Mouse (Mus musculus): ENCODE data around the gene Mdfic. TPM values are rescaled to one million over a fixed set of nuclear protein-coding genes. Genes with fewer than 3 reads are reported as not detected.

Mdfic gene
- polyA plus RNA-seq, 1 experiment, result 5.4 TPM

DNA sequence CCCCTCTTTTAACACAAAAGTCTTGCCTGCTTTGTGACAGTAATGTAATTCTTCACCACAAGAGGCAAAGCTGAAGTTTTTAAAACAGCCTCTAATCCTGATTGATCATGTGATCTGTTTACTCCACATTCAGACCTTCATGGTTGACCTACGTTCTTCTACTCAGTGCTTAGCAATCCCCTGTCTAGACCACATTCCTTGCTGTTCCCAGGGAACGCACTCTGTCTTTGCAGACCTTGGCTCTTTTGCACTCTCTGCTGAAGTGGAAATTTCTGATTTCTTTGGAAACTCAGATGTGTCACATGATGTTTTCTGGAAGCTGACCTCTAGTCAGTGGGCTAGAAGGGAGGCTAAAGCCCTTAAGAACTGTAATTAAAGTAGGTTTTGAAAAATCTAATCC lies 109.4 kb downstream of the Mdfic start:
- TF ChIP-seq POLR2A (IDR thresholded peaks at IDR 0.05; ENCODE audit: insufficient read depth, low read length) (no peak), CTCF (IDR thresholded peaks at IDR 0.05; ENCODE audit: low read depth, low read length) (no peak), EP300 (IDR thresholded peaks at IDR 0.05; ENCODE audit: insufficient read depth, low read depth, low read length) (no peak)
- H3K9me3 ChIP-seq (replicated peaks; ENCODE audit: control insufficient read depth, insufficient read depth, low read length, poor library complexity, severe bottlenecking), result no peaks in the 10 kb centered on the region
- no peaks in the 10 kb centered on the region for H3K36me3 ChIP-seq (ENCODE audit: control insufficient read depth, insufficient read depth, low read length, poor library complexity, severe bottlenecking)

GRCm38 (mm10) chr6:15830651-15831050 lies 110.2 kb downstream of the Mdfic start:
- Histone ChIP-seq H3K27me3 (ENCODE audit: control insufficient read depth, insufficient read depth, low read length, poor library complexity, severe bottlenecking) (no peaks in the 10 kb centered on the region), H3K9me3 (replicated peaks; ENCODE audit: control insufficient read depth, insufficient read depth, low read length, poor library complexity, severe bottlenecking) (no peaks in the 10 kb centered on the region), H3K27ac (ENCODE audit: insufficient read depth, low read length) (no peak overlapping the region), H3K4me3 (ENCODE audit: low read depth, low read length) (no peak overlapping the region), H3K9ac (ENCODE audit: low read depth, poor library complexity, severe bottlenecking) (no peak overlapping the region), H3K36me3 (ENCODE audit: control insufficient read depth, insufficient read depth, low read length, poor library complexity, severe bottlenecking) (no peaks in the 10 kb centered on the region), H3K4me1 (ENCODE audit: control insufficient read depth, insufficient read depth, low read length) (no peaks in the 10 kb centered on the region)
- TF ChIP-seq CTCF (IDR thresholded peaks at IDR 0.05; ENCODE audit: low read depth, low read length) (no peak), EP300 (IDR thresholded peaks at IDR 0.05; ENCODE audit: insufficient read depth, low read depth, low read length) (no peak), POLR2A (IDR thresholded peaks at IDR 0.05; ENCODE audit: insufficient read depth, low read length) (no peak)

More for the DNA sequence above, 109.4 kb downstream of the Mdfic start:
- H3K27ac ChIP-seq (ENCODE audit: insufficient read depth, low read length), result no peak overlapping the region
- H3K4me3 ChIP-seq (ENCODE audit: low read depth, low read length), result no peak overlapping the region
- H3K9ac ChIP-seq (ENCODE audit: low read depth, poor library complexity, severe bottlenecking), result no peak overlapping the region
- H3K4me1 ChIP-seq (ENCODE audit: control insufficient read depth, insufficient read depth, low read length), result no peaks in the 10 kb centered on the region
- H3K27me3 ChIP-seq (ENCODE audit: control insufficient read depth, insufficient read depth, low read length, poor library complexity, severe bottlenecking), result no peaks in the 10 kb centered on the region

DNA sequence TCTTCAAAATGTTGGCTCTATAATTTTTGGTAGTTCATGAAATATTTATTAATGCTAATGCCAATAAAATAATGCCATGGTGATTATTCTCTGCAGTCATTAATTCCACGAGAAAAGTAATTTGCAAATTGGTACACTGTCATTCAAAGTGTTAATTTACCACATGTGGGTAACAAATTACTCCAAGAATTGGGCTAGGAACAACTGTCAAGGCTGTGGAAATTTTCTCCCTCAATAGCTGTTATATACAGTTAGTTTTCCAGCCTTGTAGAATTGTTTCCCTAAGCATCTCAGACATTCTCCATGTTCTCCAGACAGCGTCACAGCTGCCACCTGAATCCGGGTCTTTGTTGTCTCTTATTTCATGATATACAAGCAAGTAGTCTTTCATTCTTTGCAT lies 117.2 kb downstream of the Mdfic start:
- no peak for TF ChIP-seq CTCF (IDR thresholded peaks at IDR 0.05; ENCODE audit: low read depth, low read length)
- TF ChIP-seq EP300 (IDR thresholded peaks at IDR 0.05; ENCODE audit: insufficient read depth, low read depth, low read length), result no peak
- no peak for TF ChIP-seq POLR2A (IDR thresholded peaks at IDR 0.05; ENCODE audit: insufficient read depth, low read length)
- H3K27ac ChIP-seq (ENCODE audit: insufficient read depth, low read length), result no peak overlapping the region
- no peak overlapping the region for H3K9ac ChIP-seq (ENCODE audit: low read depth, poor library complexity, severe bottlenecking)
- no peak overlapping the region for H3K4me3 ChIP-seq (ENCODE audit: low read depth, low read length)
- no peaks in the 10 kb centered on the region for H3K4me1 ChIP-seq (ENCODE audit: control insufficient read depth, insufficient read depth, low read length)
- no peaks in the 10 kb centered on the region for H3K36me3 ChIP-seq (ENCODE audit: control insufficient read depth, insufficient read depth, low read length, poor library complexity, severe bottlenecking)
- no peaks in the 10 kb centered on the region for H3K27me3 ChIP-seq (ENCODE audit: control insufficient read depth, insufficient read depth, low read length, poor library complexity, severe bottlenecking)
- no peaks in the 10 kb centered on the region for H3K9me3 ChIP-seq (replicated peaks; ENCODE audit: control insufficient read depth, insufficient read depth, low read length, poor library complexity, severe bottlenecking)

DNA sequence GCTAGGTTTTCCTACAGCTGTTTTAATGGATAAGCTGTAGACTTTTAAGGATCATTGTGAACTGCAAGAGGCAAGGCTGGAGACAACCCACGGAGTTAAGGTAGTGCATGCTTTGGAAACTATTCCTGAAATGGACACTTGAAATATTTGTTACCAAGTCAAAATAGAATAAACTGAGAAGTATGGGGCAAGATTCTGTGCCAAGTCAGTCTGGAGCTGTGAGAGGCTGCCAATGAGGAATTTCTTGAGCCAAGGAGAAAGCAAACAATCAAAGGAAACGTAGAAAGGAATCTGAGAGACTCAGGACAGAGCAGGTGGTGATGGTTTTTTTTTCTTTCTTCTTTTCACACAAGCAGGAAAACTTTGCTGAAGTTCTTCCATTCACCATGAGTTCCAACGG lies 119.4 kb downstream of the Mdfic start:
- no peaks in the 10 kb centered on the region for H3K36me3 ChIP-seq (ENCODE audit: control insufficient read depth, insufficient read depth, low read length, poor library complexity, severe bottlenecking)
- H3K27ac ChIP-seq (ENCODE audit: insufficient read depth, low read length), result no peak overlapping the region
- H3K9ac ChIP-seq (ENCODE audit: low read depth, poor library complexity, severe bottlenecking), result no peak overlapping the region
- no peaks in the 10 kb centered on the region for H3K4me1 ChIP-seq (ENCODE audit: control insufficient read depth, insufficient read depth, low read length)
- H3K4me3 ChIP-seq (ENCODE audit: low read depth, low read length), result no peak overlapping the region
- TF ChIP-seq CTCF (IDR thresholded peaks at IDR 0.05; ENCODE audit: low read depth, low read length) (no peak), EP300 (IDR thresholded peaks at IDR 0.05; ENCODE audit: insufficient read depth, low read depth, low read length) (no peak), POLR2A (IDR thresholded peaks at IDR 0.05; ENCODE audit: insufficient read depth, low read length) (no peak)
- H3K27me3 ChIP-seq (ENCODE audit: control insufficient read depth, insufficient read depth, low read length, poor library complexity, severe bottlenecking), result no peaks in the 10 kb centered on the region
- no peaks in the 10 kb centered on the region for H3K9me3 ChIP-seq (replicated peaks; ENCODE audit: control insufficient read depth, insufficient read depth, low read length, poor library complexity, severe bottlenecking)

DNA sequence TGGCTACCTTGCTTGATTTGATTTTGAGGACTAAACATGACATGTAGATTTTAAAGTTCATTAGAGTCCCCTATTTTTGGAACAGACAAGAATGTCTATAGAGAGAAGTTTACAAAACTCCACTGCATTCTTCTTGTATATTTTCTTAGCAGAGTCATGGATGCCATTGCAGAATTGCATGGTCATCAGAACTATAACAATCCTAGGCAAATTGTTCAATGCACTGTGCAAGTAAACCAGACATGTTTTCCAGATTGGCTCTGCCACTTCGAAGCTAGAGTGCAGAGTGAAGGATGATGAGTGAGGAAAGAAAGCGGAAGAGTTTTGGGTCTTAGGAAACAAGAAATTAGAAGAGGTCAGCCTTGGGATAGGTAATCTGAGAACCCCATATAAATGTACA lies 120.0 kb downstream of the Mdfic start:
- no peaks in the 10 kb centered on the region for H3K4me1 ChIP-seq (ENCODE audit: control insufficient read depth, insufficient read depth, low read length)
- no peaks in the 10 kb centered on the region for H3K9me3 ChIP-seq (replicated peaks; ENCODE audit: control insufficient read depth, insufficient read depth, low read length, poor library complexity, severe bottlenecking)
- H3K9ac ChIP-seq (ENCODE audit: low read depth, poor library complexity, severe bottlenecking), result no peak overlapping the region
- TF ChIP-seq EP300 (IDR thresholded peaks at IDR 0.05; ENCODE audit: insufficient read depth, low read depth, low read length) (no peak), CTCF (IDR thresholded peaks at IDR 0.05; ENCODE audit: low read depth, low read length) (no peak), POLR2A (IDR thresholded peaks at IDR 0.05; ENCODE audit: insufficient read depth, low read length) (no peak)
- no peaks in the 10 kb centered on the region for H3K27me3 ChIP-seq (ENCODE audit: control insufficient read depth, insufficient read depth, low read length, poor library complexity, severe bottlenecking)
- H3K36me3 ChIP-seq (ENCODE audit: control insufficient read depth, insufficient read depth, low read length, poor library complexity, severe bottlenecking), result no peaks in the 10 kb centered on the region
- no peak overlapping the region for H3K27ac ChIP-seq (ENCODE audit: insufficient read depth, low read length)
- H3K4me3 ChIP-seq (ENCODE audit: low read depth, low read length), result no peak overlapping the region

GRCm38 (mm10) chr6:15841476-15842209 lies 121.2 kb downstream of the Mdfic start:
- H3K9me3 ChIP-seq (replicated peaks; ENCODE audit: control insufficient read depth, insufficient read depth, low read length, poor library complexity, severe bottlenecking), result no peaks in the 10 kb centered on the region
- TF ChIP-seq EP300 (IDR thresholded peaks at IDR 0.05; ENCODE audit: insufficient read depth, low read depth, low read length), result no peak
- TF ChIP-seq CTCF (IDR thresholded peaks at IDR 0.05; ENCODE audit: low read depth, low read length), result no peak
- no peak for TF ChIP-seq POLR2A (IDR thresholded peaks at IDR 0.05; ENCODE audit: insufficient read depth, low read length)
- no peaks in the 10 kb centered on the region for H3K4me1 ChIP-seq (ENCODE audit: control insufficient read depth, insufficient read depth, low read length)
- no peaks in the 10 kb centered on the region for H3K27me3 ChIP-seq (ENCODE audit: control insufficient read depth, insufficient read depth, low read length, poor library complexity, severe bottlenecking)
- H3K27ac ChIP-seq (ENCODE audit: insufficient read depth, low read length), result no peak overlapping the region
- no peak overlapping the region for H3K4me3 ChIP-seq (ENCODE audit: low read depth, low read length)
- no peaks in the 10 kb centered on the region for H3K36me3 ChIP-seq (ENCODE audit: control insufficient read depth, insufficient read depth, low read length, poor library complexity, severe bottlenecking)
- H3K9ac ChIP-seq (ENCODE audit: low read depth, poor library complexity, severe bottlenecking), result no peak overlapping the region

Data from ES-Bruce4 (cell line).